Mouse (Mus musculus): ENCODE measurements at regions not wholly inside any gene's neighbourhood (a gene's known extent, or its start where the extent isn't known, plus 50 kb on each side); places are given as distances from the start of the nearest gene placed in this dataset.
"Not testable (repeated sequence)": the region's sequence is repeated elsewhere in the genome, so short reads cannot be mapped to it uniquely, and the experiment has no call there.

- not testable (repeated sequence) for TF ChIP-seq POLR2A (IDR thresholded peaks at IDR 0.05; ENCODE audit: borderline replicate concordance, extremely low read depth, low read depth, low read length); CTCF (IDR thresholded peaks at IDR 0.05; ENCODE audit: insufficient read depth, low read length)
Observed at GRCm38 (mm10) chr6:14453321-14453720, 301.8 kb downstream of the Ppp1r3a start.

Measured in lung, adult 2 months (tissue).